Mouse (Mus musculus) adipocyte (in vitro differentiated cells): ENCODE measurements around the gene Zfyve9.
A peak's percentile ranks its signal among the peaks of the same experiment; 100 is the strongest.

ENCODE experiments used
- DNase-seq: peaks from one replicate; pipeline ENCODE4 v3.0.0-alpha.2; 2016; ENCODE audit warnings: low spot score

Zfyve9 gene

GRCm38 (mm10) chr4:108780057-108780863 is at the start of gene Zfyve9:
Zfyve9 (minus strand) TSS chr4:108780798.
- DNase-seq: peak; percentile 62

DNA sequence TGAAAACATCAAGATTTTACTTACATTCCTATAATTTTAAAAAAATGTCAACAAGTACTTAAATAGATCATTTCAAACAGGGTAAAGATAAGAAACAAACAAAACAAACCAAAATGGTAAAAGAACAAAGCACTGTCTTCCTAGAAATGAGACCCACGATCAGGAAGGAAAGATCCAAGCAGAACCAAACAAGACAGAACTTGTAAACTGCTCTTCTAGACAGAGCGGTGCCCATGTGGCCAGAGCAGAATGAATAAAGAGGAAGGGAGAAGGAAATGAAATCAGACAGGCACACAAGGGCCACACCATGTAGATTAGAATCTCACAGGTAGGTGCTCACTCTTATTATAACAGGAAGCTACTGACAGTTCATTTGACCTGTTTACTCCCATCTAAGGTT is 46.0 kb upstream of the Zfyve9 start:
- DNase-seq: no peak

DNA sequence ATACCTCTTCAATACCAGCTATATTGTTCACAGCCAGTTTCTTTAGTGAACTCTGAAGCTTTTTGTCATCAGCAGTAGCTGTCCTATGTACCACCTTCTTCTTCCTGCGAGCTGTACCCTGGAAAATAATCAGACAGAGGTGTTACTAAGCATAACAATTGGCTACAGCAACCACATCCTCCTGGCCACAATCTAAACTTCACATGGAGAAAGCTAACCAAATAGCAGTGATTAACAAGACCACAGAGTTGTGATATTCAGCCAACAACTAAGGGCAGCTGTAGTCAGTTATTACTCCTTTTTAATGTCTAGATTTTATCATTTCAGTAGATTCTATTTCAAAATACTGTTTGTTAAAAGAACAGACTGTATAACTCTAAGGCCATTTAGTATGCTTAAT is 45.5 kb upstream of the Zfyve9 start:
- no peak for DNase-seq

- no peak for DNase-seq
Measured at GRCm38 (mm10) chr4:108825677-108826076, 45.1 kb upstream of the Zfyve9 start.

DNA sequence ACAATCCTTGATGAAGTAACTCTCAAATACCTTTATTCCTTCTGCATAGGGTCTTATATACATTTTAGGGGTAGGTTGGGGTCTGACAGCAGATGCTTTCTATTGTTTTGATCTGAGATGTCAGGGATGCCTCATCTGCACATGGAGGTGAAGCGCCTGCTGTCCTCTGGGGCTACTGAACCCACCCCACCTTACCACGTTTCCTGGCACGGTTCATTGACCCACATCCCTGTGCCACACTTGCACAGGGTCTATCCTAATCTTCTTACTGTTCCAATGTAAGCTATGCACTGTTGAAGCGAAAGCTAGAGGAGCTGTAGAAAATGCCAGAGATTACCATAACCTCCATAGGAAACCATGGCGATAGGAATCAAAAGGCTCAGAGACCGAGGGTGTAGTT is 31.0 kb upstream of the Zfyve9 start:
- DNase-seq: no peak

GRCm38 (mm10) chr4:108811142-108811541 is 30.5 kb upstream of the Zfyve9 start:
- DNase-seq: no peak

DNA sequence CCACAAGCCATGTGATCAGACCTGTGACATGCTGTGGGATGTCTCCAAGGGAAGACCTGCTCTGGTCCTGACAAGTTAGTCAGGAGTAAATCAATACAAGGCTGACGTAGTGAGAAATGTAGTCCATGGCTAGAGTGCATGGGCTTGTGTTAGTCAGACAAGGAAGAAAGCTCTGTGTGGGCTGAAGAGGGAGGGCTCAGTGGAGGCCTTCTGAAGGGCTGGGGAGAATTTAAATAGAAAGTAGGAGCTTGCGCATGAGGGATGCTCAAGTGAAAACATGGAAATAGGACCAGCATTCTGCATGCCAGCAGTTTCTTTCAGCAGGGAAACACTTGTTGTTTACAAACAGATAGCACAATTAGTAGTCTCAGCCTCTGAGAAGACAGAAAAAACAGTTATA is 22.9 kb upstream of the Zfyve9 start:
- no peak for DNase-seq

GRCm38 (mm10) chr4:108798083-108798830 is 17.7 kb upstream of the Zfyve9 start:
- DNase-seq: peak; percentile 90

DNA sequence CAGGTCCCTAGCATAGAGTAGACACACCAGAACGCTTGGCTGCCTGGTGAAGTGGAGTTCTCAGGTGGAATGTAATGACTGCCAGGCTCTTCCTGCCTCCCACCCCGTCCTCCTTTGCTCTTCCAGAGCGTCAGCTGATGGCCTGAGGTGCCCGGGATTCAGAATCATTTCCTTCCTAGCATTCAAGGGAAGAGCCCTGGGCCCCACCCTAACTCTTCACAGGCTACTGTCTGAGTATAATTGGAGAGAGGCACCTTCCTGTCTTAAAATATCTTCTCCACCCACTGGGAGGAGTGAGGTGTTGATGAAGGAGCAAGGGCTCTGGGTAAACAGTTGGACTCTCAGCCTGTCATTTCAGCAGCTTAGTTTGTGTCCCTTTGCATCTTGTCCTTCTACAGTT is 16.1 kb upstream of the Zfyve9 start:
- no peak for DNase-seq

DNA sequence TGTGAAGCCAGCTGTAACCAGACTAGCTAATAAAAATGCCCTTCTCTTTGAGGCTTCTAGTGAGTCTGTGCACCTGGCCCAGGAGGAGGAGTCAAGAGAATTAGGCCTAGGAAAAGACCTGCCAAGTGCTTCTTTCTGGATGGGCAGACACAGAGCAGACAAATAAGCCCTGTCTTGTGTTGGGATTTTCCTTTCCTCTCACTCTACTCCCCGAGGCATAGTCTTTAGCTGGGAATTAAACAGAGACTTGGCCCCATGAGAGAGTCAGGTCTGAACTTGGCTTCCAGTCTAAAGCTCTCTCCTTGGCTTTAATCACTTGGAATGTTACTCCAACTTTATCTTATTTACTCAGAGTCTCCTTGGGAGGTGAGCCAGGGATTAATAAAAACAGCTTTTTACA is 13.3 kb upstream of the Zfyve9 start:
- no peak for DNase-seq

- DNase-seq: no peak
Measured at GRCm38 (mm10) chr4:108790507-108790906, 9.9 kb upstream of the Zfyve9 start.

GRCm38 (mm10) chr4:108789258-108789936 is 8.8 kb upstream of the Zfyve9 start:
- no peak for DNase-seq

DNA sequence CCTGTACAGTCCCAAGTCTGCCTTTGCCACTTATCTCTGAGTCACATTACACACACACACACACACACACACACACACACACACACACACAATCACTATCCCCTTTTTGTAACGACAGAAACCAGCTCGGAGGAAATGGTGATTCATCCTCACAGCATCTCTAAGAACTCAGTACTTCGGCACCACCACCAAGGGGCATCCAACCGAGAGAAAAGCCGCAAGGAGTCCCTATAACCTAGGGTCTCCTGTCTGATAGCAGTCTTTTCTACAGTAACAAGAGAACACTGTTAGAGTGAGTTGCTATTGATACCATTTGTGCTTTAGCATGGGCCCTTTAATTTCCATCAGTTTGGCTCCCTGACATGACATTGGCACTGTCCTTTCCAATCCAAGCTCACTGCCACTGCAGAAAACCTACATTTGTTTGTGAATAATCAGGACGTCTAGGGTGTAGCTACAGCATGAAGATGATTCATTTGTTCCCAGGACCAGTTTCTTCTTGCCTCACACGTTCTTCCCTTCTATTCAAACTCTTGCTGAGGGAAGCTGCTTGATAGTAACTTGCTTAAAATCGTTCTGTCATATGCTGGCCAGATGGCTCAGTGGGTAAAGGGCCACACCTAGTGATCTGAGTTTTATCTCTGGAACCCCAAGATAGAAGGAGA is 2.0 kb upstream of the Zfyve9 start:
- no peak for DNase-seq

GRCm38 (mm10) chr4:108781596-108781995 is 998 bp upstream of the Zfyve9 start:
- peak; percentile 67 for DNase-seq

DNA sequence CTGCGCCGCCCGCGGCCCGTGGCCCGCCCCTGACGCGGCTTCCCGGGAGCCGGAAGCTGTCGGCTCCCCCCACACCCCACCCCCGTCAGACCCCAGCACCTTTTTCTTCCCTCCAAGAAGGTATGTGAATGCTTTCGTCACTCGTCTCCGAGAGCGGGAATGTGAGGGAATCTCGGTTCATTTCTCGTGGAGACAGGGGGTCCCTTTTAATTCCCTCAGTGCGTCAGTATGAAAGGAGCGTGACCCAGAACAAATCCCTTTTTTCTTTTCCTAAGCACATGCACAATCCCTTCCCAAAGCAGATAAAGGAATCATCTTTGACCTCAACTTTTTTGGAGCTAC is 237 bp upstream of the Zfyve9 start:
- DNase-seq: no peak

GRCm38 (mm10) chr4:108779763-108780056 is 888 bp downstream of the Zfyve9 start:
- DNase-seq: no peak

DNA sequence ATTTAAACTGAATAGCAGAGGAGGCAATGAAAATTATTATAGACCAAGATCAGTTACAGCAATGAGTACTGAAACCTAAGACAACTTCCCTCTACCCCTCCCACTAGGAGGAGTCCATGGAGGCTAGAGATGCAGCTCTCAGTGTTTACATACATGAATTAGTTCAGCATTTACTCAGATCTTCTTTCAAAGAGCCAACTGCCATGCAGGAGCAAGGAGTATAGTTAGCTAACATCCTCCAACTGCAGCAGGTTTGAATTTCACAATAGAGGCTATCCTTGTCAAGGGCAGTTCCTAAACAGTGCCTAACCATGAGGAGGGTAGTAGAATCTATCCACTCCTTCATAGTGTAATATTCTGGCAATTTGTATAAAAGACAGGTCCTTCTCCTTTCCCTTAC is 12.1 kb downstream of the Zfyve9 start:
- no peak for DNase-seq

DNA sequence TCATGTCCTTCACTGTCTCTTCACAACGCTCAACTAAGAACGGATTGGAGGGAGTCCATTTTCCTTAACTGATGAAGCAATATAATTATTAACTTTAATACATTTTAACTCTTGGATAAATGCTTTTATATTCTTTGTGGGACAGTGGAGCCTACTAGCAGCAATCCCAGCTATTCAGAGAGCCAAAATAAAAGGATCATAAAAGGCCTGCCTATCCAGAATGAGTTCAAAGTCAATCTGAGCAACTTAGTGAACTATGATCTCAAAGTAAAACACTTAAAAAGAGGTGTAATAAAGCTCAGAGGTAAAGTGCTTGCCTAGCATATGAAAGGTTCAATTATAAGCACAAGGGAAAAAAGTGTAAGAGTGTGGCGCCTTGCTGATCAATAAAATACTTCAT is 21.0 kb downstream of the Zfyve9 start:
- no peak for DNase-seq

GRCm38 (mm10) chr4:108746160-108746873 is 34.3 kb downstream of the Zfyve9 start:
- DNase-seq: no peak

DNA sequence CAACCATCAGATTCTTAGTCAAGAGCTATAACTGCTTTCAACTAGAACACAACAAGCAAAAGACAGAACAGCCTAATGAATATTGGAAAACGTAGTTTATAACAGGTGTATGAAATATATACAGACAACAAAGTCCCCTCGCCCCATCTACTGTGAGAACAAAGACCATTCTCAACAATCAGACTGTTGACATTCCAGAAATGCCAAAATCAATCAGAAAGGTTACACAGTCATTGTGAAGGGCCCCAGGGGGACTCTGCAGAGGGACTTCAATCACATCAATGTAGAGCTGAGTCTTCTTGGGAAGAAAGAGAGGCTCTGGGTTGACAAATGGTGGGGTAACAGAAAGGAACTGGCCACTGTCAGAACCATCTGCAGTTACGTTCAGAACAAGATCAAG is 49.0 kb downstream of the Zfyve9 start:
- DNase-seq: no peak

DNA sequence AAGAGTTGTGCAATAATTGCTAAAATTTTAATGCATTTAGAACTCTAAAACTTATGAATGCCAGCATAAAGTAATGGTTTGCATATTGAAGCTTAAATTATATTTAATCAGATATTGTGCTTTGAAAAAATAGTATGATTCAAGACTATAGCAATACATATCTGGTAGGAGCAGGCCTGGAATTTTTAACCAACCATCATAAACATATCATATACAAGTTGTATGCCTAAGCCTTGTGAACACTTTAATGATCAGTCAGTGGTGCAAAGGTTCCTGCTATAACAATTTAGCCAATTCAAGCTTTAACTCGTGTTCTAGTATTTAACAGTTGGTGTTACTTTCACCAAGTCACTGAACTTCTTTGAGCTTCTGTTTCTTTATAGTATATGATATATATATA is 50.1 kb downstream of the Zfyve9 start:
- no peak for DNase-seq

DNA sequence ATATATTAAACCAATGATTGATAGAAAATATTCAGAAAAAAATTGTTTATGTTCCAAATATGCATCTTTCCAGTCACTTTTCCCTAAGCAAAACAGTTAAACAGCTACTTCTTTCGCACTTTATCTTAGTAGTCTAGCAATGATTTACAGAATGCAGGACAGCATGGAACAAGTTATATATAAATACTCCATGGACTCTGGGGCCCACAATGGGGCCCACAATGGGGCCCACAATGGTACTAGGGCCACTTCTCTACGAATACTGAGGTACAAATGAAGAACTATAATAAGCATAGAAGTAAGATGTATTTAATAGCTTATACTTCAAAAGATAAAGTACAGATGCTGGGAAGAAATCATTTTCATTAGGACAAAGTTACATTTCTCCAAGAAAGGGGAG is 56.5 kb downstream of the Zfyve9 start:
- DNase-seq: no peak
